Mouse (Mus musculus) erythroblast, embryonic 14.5 days (primary cell): ENCODE results near the gene Sumo1. TPM values are rescaled to one million over a fixed set of nuclear protein-coding genes. Genes with fewer than 3 reads are reported as not detected.

ENCODE experiments used
- H3K27me3 ChIP-seq: 2 replicates; pipeline ENCODE4 v1.6.1; 2012; ENCODE audit warnings: inconsistent platforms; ENCODE audit not compliant: control insufficient read depth
- H3K36me3 ChIP-seq: 2 replicates; pipeline ENCODE4 v1.6.1; 2012; ENCODE audit warnings: mild to moderate bottlenecking, inconsistent platforms; ENCODE audit not compliant: control insufficient read depth
- H3K4me1 ChIP-seq: 2 replicates; pipeline ENCODE4 v1.6.1; 2012; ENCODE audit warnings: inconsistent platforms; ENCODE audit not compliant: control insufficient read depth
- H3K4me3 ChIP-seq: replicated peaks from 2 replicates; pipeline ENCODE3; 2012; ENCODE audit warnings: moderate library complexity, mild to moderate bottlenecking, inconsistent platforms
- H3K9me3 ChIP-seq: 2 replicates; pipeline ENCODE4 v1.6.1; 2012; ENCODE audit warnings: low read length, inconsistent platforms, mixed read lengths; ENCODE audit not compliant: control insufficient read depth
- GATA1 ChIP-seq: IDR thresholded peaks from 2 replicates; pipeline ENCODE4 v1.6.1; 2012; ENCODE audit warnings: low read length, inconsistent platforms, mixed read lengths
- TAL1 ChIP-seq: IDR thresholded peaks from 3 replicates; pipeline ENCODE4 v1.6.1; 2012; ENCODE audit warnings: low read length, inconsistent platforms, mixed read lengths
- polyA plus RNA-seq: library from polyadenylated mRNA; stranded (reverse); fragments of >175 nt; gene quantifications from 2 replicates; pipeline ENCODE4 v1.2.3, GENCODE M21; 2012

Sumo1 gene
- polyA plus RNA-seq, 1 experiment = 12.2 TPM

GRCm38 (mm10) chr1:59550996-59551395, 119.6 kb downstream of the Sumo1 start:
- Histone ChIP-seq H3K4me1 (peaks cover 9% of the 10 kb centered on the region), H3K27me3 (no peaks in the 10 kb centered on the region), H3K36me3 (no peaks in the 10 kb centered on the region), H3K9me3 (no peaks in the 10 kb centered on the region), H3K4me3 (no peak overlapping the region)
- TF ChIP-seq TAL1 (no peak), GATA1 (no peak)

- no peaks in the 10 kb centered on the region for H3K27me3 ChIP-seq
- H3K4me3 ChIP-seq = no peak overlapping the region
- no peaks in the 10 kb centered on the region for H3K9me3 ChIP-seq
- no peak for TF ChIP-seq GATA1
- TF ChIP-seq TAL1 = no peak
- H3K4me1 ChIP-seq = peaks cover 5% of the 10 kb centered on the region
- no peaks in the 10 kb centered on the region for H3K36me3 ChIP-seq
These were observed 120.4 kb downstream of the Sumo1 start for GRCm38 (mm10) chr1:59550227-59550626.

DNA sequence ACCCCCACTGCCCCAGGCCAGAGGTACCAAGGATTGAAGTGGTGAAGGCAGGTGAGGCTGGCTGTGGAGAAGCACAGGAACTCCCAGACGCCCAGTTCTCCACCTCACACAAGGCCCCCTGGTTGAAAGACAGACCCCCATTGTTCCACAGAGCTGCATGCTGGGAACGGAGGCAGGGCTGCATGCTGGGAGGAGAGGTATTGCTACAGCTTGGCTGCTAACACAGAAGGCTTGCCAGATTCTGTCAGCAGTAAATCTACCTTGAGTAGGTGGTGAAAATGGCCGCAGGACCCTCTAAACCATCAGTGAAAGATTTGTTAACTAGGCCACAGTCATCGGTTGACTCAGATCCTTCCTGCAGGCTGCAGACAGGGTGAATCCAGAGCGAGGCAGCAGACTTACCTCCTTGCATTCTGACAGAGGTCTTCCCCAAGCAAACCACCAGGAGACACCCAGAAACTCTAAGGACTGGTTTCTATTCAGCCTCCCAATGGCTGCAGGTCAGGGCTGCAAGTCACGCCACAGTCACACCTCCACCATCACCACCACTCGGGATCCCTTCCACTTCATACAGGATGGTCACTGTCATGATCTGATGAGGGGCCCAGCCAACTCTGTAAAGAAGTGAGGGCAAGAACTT, 121.5 kb downstream of the Sumo1 start:
- no peaks in the 10 kb centered on the region for H3K4me1 ChIP-seq
- TF ChIP-seq GATA1 (no peak), TAL1 (no peak)
- H3K36me3 ChIP-seq = no peaks in the 10 kb centered on the region
- no peaks in the 10 kb centered on the region for H3K27me3 ChIP-seq
- H3K9me3 ChIP-seq = no peaks in the 10 kb centered on the region
- no peak overlapping the region for H3K4me3 ChIP-seq

DNA sequence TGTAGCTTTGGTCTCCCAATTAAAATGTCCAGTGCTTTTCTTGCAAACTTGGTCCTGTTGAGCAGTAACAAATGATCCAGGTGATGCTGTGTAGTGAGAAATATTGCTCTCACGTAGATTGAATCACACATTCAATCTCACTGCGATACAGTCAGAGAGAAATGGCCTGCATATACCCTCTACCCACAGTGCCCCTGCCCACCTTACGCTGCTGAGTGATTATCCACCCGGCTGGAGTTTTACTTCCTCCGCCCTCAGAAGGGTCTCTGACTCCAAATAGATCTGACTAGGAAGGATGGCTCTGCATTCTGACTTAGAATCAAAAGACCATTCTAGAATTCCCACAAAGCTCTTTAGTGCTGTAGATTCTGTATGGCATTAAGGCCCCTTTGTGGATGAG, 122.1 kb downstream of the Sumo1 start:
- Histone ChIP-seq H3K4me3 (no peak overlapping the region), H3K4me1 (no peaks in the 10 kb centered on the region), H3K9me3 (no peaks in the 10 kb centered on the region), H3K36me3 (no peaks in the 10 kb centered on the region), H3K27me3 (no peaks in the 10 kb centered on the region)
- TF ChIP-seq TAL1 (no peak), GATA1 (no peak)

GRCm38 (mm10) chr1:59543911-59544310, 126.7 kb downstream of the Sumo1 start:
- H3K27me3 ChIP-seq = no peaks in the 10 kb centered on the region
- no peaks in the 10 kb centered on the region for H3K9me3 ChIP-seq
- H3K4me3 ChIP-seq = no peak overlapping the region
- H3K4me1 ChIP-seq = no peaks in the 10 kb centered on the region
- H3K36me3 ChIP-seq = no peaks in the 10 kb centered on the region
- TF ChIP-seq GATA1 (no peak), TAL1 (no peak)

DNA sequence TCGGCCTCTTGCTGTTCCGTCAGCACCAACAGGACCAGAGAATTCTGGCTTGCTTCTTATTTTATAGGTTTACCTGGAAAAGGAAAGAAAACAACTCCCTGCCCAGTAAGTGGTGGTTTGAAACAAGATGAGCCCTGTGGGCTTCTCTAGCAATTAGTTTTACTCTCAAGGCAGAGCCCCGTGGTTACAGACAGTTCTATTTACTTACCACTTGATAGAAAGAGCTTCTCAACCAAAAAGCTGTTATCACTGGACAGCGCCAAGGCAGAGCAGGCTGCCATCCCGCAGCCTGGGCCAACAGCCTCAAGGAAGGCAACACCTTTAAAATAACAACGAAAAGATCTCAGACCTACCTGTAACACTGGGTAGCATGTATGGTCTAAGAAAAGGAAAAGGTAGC, 128.4 kb downstream of the Sumo1 start:
- no peaks in the 10 kb centered on the region for H3K27me3 ChIP-seq
- no peak overlapping the region for H3K4me3 ChIP-seq
- no peaks in the 10 kb centered on the region for H3K36me3 ChIP-seq
- no peaks in the 10 kb centered on the region for H3K4me1 ChIP-seq
- no peaks in the 10 kb centered on the region for H3K9me3 ChIP-seq
- TF ChIP-seq TAL1 (no peak), GATA1 (no peak)

DNA sequence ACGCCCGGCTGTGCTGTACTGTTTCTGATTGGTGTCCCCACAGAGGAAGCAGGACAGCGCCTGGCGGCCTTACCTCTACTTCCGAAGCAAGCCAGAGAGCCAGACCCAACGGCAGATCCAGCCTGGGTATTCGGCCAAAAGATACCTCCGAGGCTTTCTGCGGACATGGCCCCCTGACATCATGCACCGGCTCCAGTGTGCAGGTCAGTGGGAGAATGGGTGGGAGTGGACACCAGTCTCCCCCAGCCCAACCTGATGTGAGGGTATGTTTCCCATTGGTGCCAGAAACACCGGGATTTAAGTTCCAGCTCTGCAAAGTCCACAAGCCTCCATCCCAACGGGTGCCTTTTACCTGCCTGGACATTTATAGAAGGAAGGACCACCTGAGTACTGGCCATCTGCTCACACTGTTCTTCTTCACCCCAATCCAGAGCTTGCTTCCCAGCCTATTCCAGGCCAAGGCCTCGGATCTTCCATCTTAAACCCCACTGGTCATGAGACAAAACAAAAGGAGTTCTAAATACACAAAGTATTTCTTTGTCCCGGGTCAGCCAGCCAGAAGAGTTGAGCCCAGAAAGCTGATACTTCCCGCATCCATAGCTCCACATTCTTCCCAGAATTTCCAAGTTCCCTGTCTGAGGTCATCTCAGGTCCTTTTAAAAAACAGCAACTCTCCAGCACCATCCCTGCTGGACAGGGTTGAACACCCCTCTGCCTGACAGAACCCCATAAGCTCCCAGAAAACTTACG, 129.2 kb downstream of the Sumo1 start:
- Histone ChIP-seq H3K9me3 (no peaks in the 10 kb centered on the region), H3K4me1 (no peaks in the 10 kb centered on the region), H3K36me3 (no peaks in the 10 kb centered on the region), H3K27me3 (no peaks in the 10 kb centered on the region), H3K4me3 (no peak overlapping the region)
- TF ChIP-seq TAL1 (no peak), GATA1 (no peak)

GRCm38 (mm10) chr1:59540537-59541148, 130.0 kb downstream of the Sumo1 start:
- TF ChIP-seq TAL1 (no peak), GATA1 (no peak)

GRCm38 (mm10) chr1:59538381-59538780, 132.3 kb downstream of the Sumo1 start:
- no peak overlapping the region for H3K4me3 ChIP-seq
- no peaks in the 10 kb centered on the region for H3K36me3 ChIP-seq
- H3K4me1 ChIP-seq = no peaks in the 10 kb centered on the region
- TF ChIP-seq GATA1 (no peak), TAL1 (no peak)
- no peaks in the 10 kb centered on the region for H3K9me3 ChIP-seq
- H3K27me3 ChIP-seq = no peaks in the 10 kb centered on the region

More at GRCm38 (mm10) chr1:59540537-59541148, 130.0 kb downstream of the Sumo1 start:
- Histone ChIP-seq H3K36me3 (no peaks in the 10 kb centered on the region), H3K4me3 (no peak overlapping the region), H3K4me1 (no peaks in the 10 kb centered on the region), H3K9me3 (no peaks in the 10 kb centered on the region), H3K27me3 (no peaks in the 10 kb centered on the region)

Other genes starting within 250 kb of the Sumo1 start
- gene Fzd7, start 188.4 kb downstream of the Sumo1 start, polyA plus RNA-seq = 0.02 TPM in 2 replicates
- gene Gm973, start 154.6 kb downstream of the Sumo1 start, polyA plus RNA-seq = not detected in 2 replicates
- 2.8 and 5.2 TPM in 2 replicates for gene Nop58, start 14.1 kb upstream of the Sumo1 start, polyA plus RNA-seq
- gene Bmpr2, start 92.6 kb upstream of the Sumo1 start, polyA plus RNA-seq = 0.02 TPM in 2 replicates
- 0.13 and 0.19 TPM in 2 replicates for gene Fam117b, start 242.2 kb upstream of the Sumo1 start, polyA plus RNA-seq